Mouse (Mus musculus) CH12.LX (cell line): ENCODE data around the gene Snx17.
A peak's percentile ranks its signal among the peaks of the same experiment; 100 is the strongest.

Source experiments
- CHD2 ChIP-seq: IDR thresholded peaks from 2 replicates; pipeline ENCODE4 v1.6.1; 2011; ENCODE audit warnings: low read length, improper control_type of control experiment
- CTCF ChIP-seq, 2 experiments: IDR thresholded peaks in 1 of 2; conservative IDR thresholded peaks in 1 of 2; 2 replicates each; pipeline ENCODE4 v1.5.1; 2011 to 2012; ENCODE audit warnings: low read depth in 2 of 2, low read length in 2 of 2, improper control_type of control experiment in 1 of 2, inconsistent platforms in 1 of 2, mild to moderate bottlenecking in 1 of 2, moderate library complexity in 1 of 2
- E2F4 ChIP-seq: IDR thresholded peaks from 2 replicates; pipeline ENCODE4 v1.6.1; 2011; ENCODE audit warnings: low read depth, low read length, improper control_type of control experiment; ENCODE audit not compliant: insufficient replicate concordance
- ELF1 ChIP-seq: IDR thresholded peaks from 2 replicates; pipeline ENCODE4 v1.6.1; 2014; ENCODE audit warnings: low read depth, mild to moderate bottlenecking, inconsistent platforms, low read length, improper control_type of control experiment
- HCFC1 ChIP-seq: IDR thresholded peaks from 2 replicates; pipeline ENCODE4 v1.6.1; 2012; ENCODE audit warnings: low read depth, mild to moderate bottlenecking, inconsistent platforms, low read length, improper control_type of control experiment
- MAZ ChIP-seq: IDR thresholded peaks from 2 replicates; pipeline ENCODE4 v1.6.1; 2012; ENCODE audit warnings: low read depth, mild to moderate bottlenecking, inconsistent platforms, low read length, improper control_type of control experiment, moderate library complexity
- NRF1 ChIP-seq: IDR thresholded peaks from 2 replicates; pipeline ENCODE4 v1.6.1; 2014; ENCODE audit warnings: low read depth, mild to moderate bottlenecking, inconsistent platforms, low read length, improper control_type of control experiment, moderate library complexity
- POLR2A ChIP-seq: IDR thresholded peaks from 2 replicates; pipeline ENCODE4 v1.6.1; 2011; ENCODE audit warnings: low read depth, mild to moderate bottlenecking, improper control_type of control experiment, low read length
- POLR2AphosphoS2 ChIP-seq: IDR thresholded peaks from 2 replicates; pipeline ENCODE4 v1.6.1; 2011; ENCODE audit warnings: low read depth, low read length, improper control_type of control experiment
- TCF12 ChIP-seq: IDR thresholded peaks from 2 replicates; pipeline ENCODE4 v1.6.1; 2014; ENCODE audit warnings: low read depth, mild to moderate bottlenecking, inconsistent platforms, low read length, improper control_type of control experiment
- UBTF ChIP-seq: IDR thresholded peaks from 2 replicates; pipeline ENCODE4 v1.6.1; 2012; ENCODE audit warnings: low read depth, mild to moderate bottlenecking, inconsistent platforms, low read length, improper control_type of control experiment, moderate library complexity
- ZKSCAN1 ChIP-seq: IDR thresholded peaks from 2 replicates; pipeline ENCODE4 v1.6.1; 2012; ENCODE audit warnings: low read depth, inconsistent platforms, low read length, improper control_type of control experiment, borderline replicate concordance
- ZMIZ1 ChIP-seq: IDR thresholded peaks from 2 replicates; pipeline ENCODE4 v1.6.1; 2012; ENCODE audit warnings: low read depth, mild to moderate bottlenecking, inconsistent platforms, low read length, improper control_type of control experiment

DNA sequence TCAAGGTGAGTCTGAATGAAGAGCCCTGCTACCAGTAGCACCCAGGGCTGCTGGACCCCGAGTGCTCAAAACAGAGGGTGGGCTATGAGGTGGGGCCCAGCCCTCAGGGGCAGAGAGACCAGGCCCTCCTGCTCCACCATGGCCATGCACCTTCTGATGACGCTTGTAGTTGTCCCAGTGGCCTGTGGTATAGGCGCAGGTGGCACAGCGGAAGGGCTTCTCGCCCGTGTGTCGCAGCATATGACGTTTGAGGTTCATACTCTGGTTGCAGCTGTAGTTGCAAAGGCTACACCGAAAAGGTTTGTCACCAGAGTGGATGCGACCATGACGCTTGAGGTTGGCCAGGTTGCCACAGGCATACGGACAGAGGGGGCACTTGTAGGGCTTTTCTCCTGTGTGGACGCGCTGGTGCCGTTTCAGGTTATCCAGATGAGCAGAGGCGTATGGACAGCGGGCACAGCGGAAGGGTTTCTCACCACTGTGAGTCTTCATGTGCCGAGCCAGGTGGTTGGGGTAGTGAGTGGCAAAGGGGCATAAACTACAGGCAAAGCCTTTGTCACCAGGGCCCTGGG lies 6.4 kb downstream of the Snx17 start:
- TF ChIP-seq TCF12, result no peak
- TF ChIP-seq CTCF (conservative IDR thresholded peaks at IDR 0.05 in 1 of 2, IDR thresholded peaks at IDR 0.05 in 1 of 2; ENCODE audit: low read depth in 2 of 2, low read length in 2 of 2), result no peak
- TF ChIP-seq E2F4, result no peak
- no peak for TF ChIP-seq ZKSCAN1
- TF ChIP-seq POLR2A, result no peak; the same call in 1 of the 2 replicates
- TF ChIP-seq CHD2, result no peak
- no peak for TF ChIP-seq NRF1
- TF ChIP-seq ZMIZ1, result no peak
- TF ChIP-seq POLR2AphosphoS2, result peak; percentile 23; the same call in 1 of the 2 replicates
- TF ChIP-seq ELF1, result no peak
- TF ChIP-seq MAZ, result no peak
- TF ChIP-seq UBTF, result no peak
- TF ChIP-seq HCFC1, result no peak
